ENCODE assay signal across 8 mouse cellular contexts in genomic region chr8:82689322-82689721, GRCm38 (mm10).
DNase-seq lines count a peak whose midpoint lies in the region; ATAC-seq and TF ChIP-seq lines count a peak whose summit lies in the region.

No protein-coding gene starts in this region.

- no peak overlapping the region for H3K4me3 ChIP-seq in gastrocnemius, adult 2 months
- no peak overlapping the region for H3K4me3 ChIP-seq in kidney, embryonic 15.5 days (replicated peaks)
- no peak overlapping the region for H3K4me3 ChIP-seq in liver, embryonic 14.5 days (ENCODE audit: insufficient read depth in 1 of 2, low read depth in 2 of 2, low read length in 2 of 2)

- no peaks in the 10 kb centered on the region for H3K27me3 ChIP-seq in kidney, embryonic 15.5 days
- H3K27me3 ChIP-seq in liver, embryonic 14.5 days (ENCODE audit: control insufficient read depth, insufficient read depth, low read length) = no peaks in the 10 kb centered on the region

- H3K9me3 ChIP-seq in kidney, embryonic 15.5 days (replicated peaks) = no peaks in the 10 kb centered on the region
- H3K9me3 ChIP-seq in liver, embryonic 14.5 days (ENCODE audit: control insufficient read depth, low read length) = no peaks in the 10 kb centered on the region

- H3K4me2 ChIP-seq in kidney, embryonic 15.5 days = no peak overlapping the region
- no peak overlapping the region for H3K4me2 ChIP-seq in liver, embryonic 14.5 days (ENCODE audit: low read depth)

- H3K36me3 ChIP-seq in kidney, embryonic 15.5 days = no peaks in the 10 kb centered on the region
- H3K36me3 ChIP-seq in liver, embryonic 14.5 days (replicated peaks; ENCODE audit: control insufficient read depth, insufficient read depth, low read depth) = no peaks in the 10 kb centered on the region

- no peak for TF ChIP-seq EP300 in liver, embryonic 14.5 days (IDR thresholded peaks at IDR 0.05; ENCODE audit: low read depth)

- peak; percentile 45 for DNase-seq in urinary bladder, postnatal 14 days (ENCODE audit: low spot score)
- DNase-seq in urinary bladder, adult 2 months (ENCODE audit: low spot score) = no peak
- DNase-seq in cerebellum, adult 11-12 months = peak; percentile 20
- DNase-seq in gastrocnemius, adult 2 months = peak; percentile 40
- no peak for DNase-seq in liver, embryonic 14.5 days (ENCODE audit: low read depth in 3 of 3, low spot score in 3 of 3)
- DNase-seq in right cerebral cortex, postnatal 14 days = peak; percentile 15

- H3K4me1 ChIP-seq in kidney, embryonic 15.5 days = 0 out of 2 replicates have a peak, but pooled peaks cover 3% of the 10 kb centered on the region
- H3K4me1 ChIP-seq in liver, embryonic 14.5 days (replicated peaks; ENCODE audit: control insufficient read depth in 2 of 2, insufficient read depth in 2 of 2, low read length in 1 of 2) = no peaks in the 10 kb centered on the region

- intact Hi-C loops in gastrocnemius, adult 2 months (cut with DNase I) = loop anchor here (2.0 kb wide), 1 partner anchor 339 kb away; no protein-coding TSS in a partner anchor

- 58% methylated on average over 3 of the region's 3 CpGs for WGBS in kidney, embryonic 15.5 days
- 38% methylated on average over 3 of the region's 3 CpGs for WGBS in liver, embryonic 14.5 days (ENCODE audit: insufficient replicate concordance)

- ATAC-seq in kidney, embryonic 15.5 days (replicated peaks; ENCODE audit: low FRiP score) = peak; percentile 36; the same call in 1 of the 2 replicates
- no peak for ATAC-seq in liver, embryonic 14.5 days (ENCODE audit: insufficient read depth)
- no peak for ATAC-seq in monocyte, adult 5-6 weeks (replicated peaks; ENCODE audit: insufficient number of reproducible peaks, low FRiP score, low TSS enrichment, poor library complexity, severe bottlenecking)

- no peak overlapping the region for H3K9ac ChIP-seq in kidney, embryonic 15.5 days
- no peak overlapping the region for H3K9ac ChIP-seq in liver, embryonic 14.5 days (replicated peaks)

- no peak overlapping the region for H3K27ac ChIP-seq in gastrocnemius, adult 2 months
- H3K27ac ChIP-seq in kidney, embryonic 15.5 days = no peak overlapping the region
- no peak overlapping the region for H3K27ac ChIP-seq in liver, embryonic 14.5 days

- TF ChIP-seq CTCF in gastrocnemius, adult 2 months (IDR thresholded peaks at IDR 0.05) = peak; percentile 79
- TF ChIP-seq CTCF in liver, embryonic 14.5 days (IDR thresholded peaks at IDR 0.05; ENCODE audit: low read depth) = peak; percentile 48

Comparison
In these comparisons a context has a peak if more than half of its experiments do, and no peak if none do; other contexts are left out.
1. DNase-seq: peak in urinary bladder, postnatal 14 days (single experiment), cerebellum, adult 11-12 months (single experiment), gastrocnemius, adult 2 months (single experiment) and right cerebral cortex, postnatal 14 days (single experiment); none in urinary bladder, adult 2 months (single experiment) and liver, embryonic 14.5 days (0 of 3).